Mouse (Mus musculus) right cerebral cortex, postnatal 36 days (tissue): ENCODE results near the gene Khk.

Experiments used
- DNase-seq, 2 experiments: peaks; one replicate each; pipeline ENCODE4 v3.0.0; 2022; ENCODE audit warnings: low spot score in 2 of 2, mixed read lengths in 1 of 2

The Khk gene

DNA sequence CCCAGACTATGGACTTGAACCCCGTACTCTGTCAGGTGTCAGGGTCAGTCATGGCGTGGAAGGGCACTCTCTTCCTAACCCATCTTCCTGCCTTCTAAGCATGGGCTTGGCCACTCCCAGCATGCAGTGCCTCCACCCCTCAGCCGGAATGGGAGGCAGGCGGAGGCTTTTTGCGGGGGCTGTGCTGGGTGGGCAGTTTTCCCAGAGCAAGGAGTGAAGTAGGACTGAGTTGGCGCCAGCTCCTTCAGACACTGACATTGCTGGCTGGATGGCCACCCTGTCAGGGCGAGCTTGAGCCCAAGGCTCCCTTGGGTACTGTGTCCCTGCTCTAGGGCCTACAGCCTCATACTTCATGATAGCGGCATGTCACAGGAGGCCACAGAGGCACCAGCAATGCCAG, 47.2 kb downstream of the Khk start, which contains the start of gene Tcf23:
Tcf23 (plus strand) TSS at position 247 of the 400 bp plus-strand sequence.
- DNase-seq = no peak

DNA sequence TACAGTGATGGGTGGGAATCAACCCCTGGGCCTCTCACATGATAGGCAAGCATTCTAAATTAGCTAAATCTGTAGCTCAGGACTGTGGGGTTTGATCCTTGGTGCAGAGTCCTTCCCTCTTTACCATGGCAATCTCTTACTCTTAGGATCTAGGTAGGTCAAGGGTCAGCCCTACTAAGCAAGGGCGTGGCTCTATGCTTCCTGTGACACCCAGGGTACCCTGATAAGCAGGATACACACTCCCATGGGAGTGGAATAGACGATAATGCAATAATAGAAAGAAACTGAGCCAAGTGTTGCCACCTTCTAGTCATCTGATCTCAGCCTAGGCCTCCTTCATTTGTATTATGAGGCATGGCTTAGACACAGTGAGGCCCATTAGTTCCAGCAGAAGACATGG, 48.2 kb downstream of the Khk start:
- DNase-seq = no peak

- DNase-seq = no peak
These were observed 53.8 kb downstream of the Khk start for GRCm38 (mm10) chr5:30974870-30975656.
